Mouse (Mus musculus): ENCODE results near the gene Lman2l.

GRCm38 (mm10) chr1:36457388-36458014 is 12.4 kb upstream of the Lman2l start:
- TF ChIP-seq BHLHE40 (IDR thresholded peaks at IDR 0.05; ENCODE audit: low read depth, low read length) (no peak), TBP (conservative IDR thresholded peaks at IDR 0.05; ENCODE audit: low read depth, low read length) (no peak), MAZ (IDR thresholded peaks at IDR 0.05; ENCODE audit: low read depth, low read length) (no peak), USF1 (IDR thresholded peaks at IDR 0.05; ENCODE audit: low read depth, low read length) (no peak), EP300 (IDR thresholded peaks at IDR 0.05; ENCODE audit: low read length) (no peak), CTCF (conservative IDR thresholded peaks at IDR 0.05 in 1 of 2, IDR thresholded peaks at IDR 0.05 in 1 of 2; ENCODE audit: low read depth in 2 of 2, low read length in 2 of 2) (no peak), POLR2A (IDR thresholded peaks at IDR 0.05; ENCODE audit: low read depth, low read length) (no peak), ZKSCAN1 (IDR thresholded peaks at IDR 0.05; ENCODE audit: borderline replicate concordance, low read depth, low read length) (no peak), GABPA (IDR thresholded peaks at IDR 0.05; ENCODE audit: insufficient replicate concordance, low read depth, low read length) (no peak), ZNF384 (IDR thresholded peaks at IDR 0.05; ENCODE audit: low read depth, low read length) (no peak)
